Mouse (Mus musculus): Measurements from ENCODE around the gene Mtfp1. TPM values are rescaled to one million over a fixed set of nuclear protein-coding genes. Genes with fewer than 3 reads are reported as not detected.

The Mtfp1 gene
- total RNA-seq, 1 experiment from 2014 or later: 16.0 TPM

DNA sequence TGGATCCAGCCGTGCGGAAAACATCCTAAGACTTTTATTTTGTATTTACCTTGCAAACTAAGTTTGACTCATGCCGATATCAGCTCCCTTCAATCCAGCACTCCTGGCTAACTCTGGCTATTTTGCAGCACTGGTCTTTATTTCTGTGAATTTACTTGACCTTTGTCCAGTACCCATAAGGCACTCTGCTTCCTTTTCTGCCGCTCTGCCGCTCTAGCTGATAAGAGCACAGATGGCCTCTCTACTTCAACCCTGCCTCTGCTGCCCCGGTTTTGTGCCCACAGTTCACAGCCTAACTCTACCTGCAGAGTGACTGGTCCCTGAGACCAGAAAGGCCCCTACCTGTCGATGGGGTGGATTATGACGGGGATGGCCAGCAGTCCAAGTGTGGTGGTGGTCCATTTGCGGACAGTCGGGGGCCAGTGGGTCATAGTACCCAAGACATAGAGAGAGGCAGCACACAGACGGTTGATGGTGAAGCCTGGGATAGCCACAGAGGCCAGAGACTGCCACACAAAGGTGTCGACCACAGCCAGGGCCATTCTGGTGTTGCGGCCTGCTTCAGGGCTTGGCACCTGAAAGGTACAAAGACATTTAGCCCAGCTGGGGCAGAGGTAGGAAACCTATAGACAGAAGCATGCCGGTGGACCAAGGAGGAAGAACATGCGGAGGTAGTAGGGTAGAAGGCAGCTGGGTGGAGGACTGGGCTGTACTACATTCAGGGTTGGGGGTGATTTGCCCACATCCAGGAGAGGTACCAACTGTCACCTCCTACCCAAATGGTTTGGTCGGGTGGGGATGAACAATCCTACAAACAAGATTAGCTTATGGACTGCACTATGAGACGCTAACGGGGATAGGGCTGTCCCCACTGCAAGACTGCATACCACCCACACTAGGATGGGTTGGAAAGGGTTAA, 1.5 kb downstream of the Mtfp1 start:
- ATAC-seq (replicated peaks; ENCODE audit: low read depth, poor library complexity, severe bottlenecking): no peak

GRCm38 (mm10) chr11:4087267-4087666, 8.0 kb downstream of the Mtfp1 start:
- ATAC-seq (replicated peaks; ENCODE audit: low read depth, poor library complexity, severe bottlenecking): no peak

DNA sequence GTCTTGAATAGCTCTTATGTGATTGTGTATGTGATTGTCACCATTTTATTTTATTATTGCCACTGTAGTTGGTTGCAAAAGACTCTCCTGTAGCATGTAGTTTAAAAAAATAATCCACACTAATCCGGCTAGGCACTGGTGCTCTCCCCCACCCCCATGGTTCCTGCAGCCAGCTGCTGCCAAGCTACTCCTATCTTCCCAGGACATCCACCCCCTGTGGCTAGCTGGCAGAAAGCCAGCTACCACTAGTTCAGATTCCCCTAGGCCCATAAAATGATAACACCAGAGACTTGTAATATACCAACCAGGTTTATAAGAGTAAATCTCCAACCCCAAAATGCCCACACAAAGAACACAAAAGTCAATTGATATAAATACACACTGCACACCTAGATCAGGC, 9.0 kb downstream of the Mtfp1 start:
- ATAC-seq (replicated peaks; ENCODE audit: low read depth, poor library complexity, severe bottlenecking): peak; percentile 69

GRCm38 (mm10) chr11:4083316-4084078, 11.7 kb downstream of the Mtfp1 start:
- no peak for ATAC-seq (replicated peaks; ENCODE audit: low read depth, poor library complexity, severe bottlenecking)

GRCm38 (mm10) chr11:4080219-4080618, 15.0 kb downstream of the Mtfp1 start:
- peak; percentile 91 for ATAC-seq (replicated peaks; ENCODE audit: low read depth, poor library complexity, severe bottlenecking)

DNA sequence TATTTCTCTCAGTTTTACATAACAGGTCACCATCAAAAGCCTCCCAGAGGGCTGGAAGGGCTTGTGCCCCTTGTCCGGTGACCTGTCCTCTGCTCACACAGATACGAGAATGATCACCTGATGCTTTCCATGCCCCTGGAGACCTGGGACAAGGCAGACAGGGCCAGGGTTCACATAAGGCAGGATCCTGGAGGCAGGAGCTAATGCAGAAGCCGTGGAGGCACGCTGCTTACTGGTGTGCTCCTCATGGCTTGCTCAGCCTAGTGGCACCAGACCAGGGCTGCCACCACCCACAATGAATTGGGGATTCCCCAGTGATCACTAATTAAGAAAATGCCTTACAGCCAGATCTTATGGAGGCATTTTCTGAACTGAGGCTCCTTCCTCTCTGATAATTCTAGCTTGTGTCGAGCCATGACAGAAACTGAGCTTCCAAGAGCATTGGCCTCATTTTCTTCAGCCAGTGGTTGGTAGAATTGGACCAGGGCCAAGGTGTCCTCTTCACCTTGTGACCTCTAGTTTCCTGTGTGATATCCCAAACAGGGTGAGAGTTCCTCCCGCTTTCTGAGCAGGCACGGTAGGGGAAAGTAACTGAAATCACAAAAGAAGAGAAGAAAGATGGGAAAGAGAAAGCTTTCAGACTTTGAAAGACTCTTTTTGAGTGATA, 16.8 kb downstream of the Mtfp1 start:
- no peak for ATAC-seq (replicated peaks; ENCODE audit: low read depth, poor library complexity, severe bottlenecking)

DNA sequence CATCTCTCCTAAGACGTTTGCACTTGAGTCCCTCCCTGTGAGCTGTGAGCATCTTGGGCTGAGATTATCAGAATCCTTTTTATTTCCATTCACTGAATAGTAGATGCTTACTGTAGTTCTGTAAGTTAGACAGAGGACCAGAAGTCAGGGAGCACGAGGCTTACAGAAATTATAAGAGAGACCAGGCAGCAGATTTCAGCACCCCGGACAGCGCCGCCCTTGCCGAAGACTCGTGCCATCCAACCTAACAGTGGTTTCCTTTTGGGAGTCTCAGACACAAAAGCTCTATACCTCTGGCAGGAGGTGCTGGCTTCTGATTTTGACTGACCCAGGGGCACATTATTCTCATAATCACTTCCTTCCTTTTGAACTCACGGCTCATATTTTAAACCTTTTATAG, 18.6 kb downstream of the Mtfp1 start:
- ATAC-seq (replicated peaks; ENCODE audit: low read depth, poor library complexity, severe bottlenecking): 0 out of 2 replicates have a peak, but pooled peaks have one; percentile 60

- no peak for ATAC-seq (replicated peaks; ENCODE audit: low read depth, poor library complexity, severe bottlenecking)
These were observed 25.6 kb downstream of the Mtfp1 start for GRCm38 (mm10) chr11:4069664-4070063.

DNA sequence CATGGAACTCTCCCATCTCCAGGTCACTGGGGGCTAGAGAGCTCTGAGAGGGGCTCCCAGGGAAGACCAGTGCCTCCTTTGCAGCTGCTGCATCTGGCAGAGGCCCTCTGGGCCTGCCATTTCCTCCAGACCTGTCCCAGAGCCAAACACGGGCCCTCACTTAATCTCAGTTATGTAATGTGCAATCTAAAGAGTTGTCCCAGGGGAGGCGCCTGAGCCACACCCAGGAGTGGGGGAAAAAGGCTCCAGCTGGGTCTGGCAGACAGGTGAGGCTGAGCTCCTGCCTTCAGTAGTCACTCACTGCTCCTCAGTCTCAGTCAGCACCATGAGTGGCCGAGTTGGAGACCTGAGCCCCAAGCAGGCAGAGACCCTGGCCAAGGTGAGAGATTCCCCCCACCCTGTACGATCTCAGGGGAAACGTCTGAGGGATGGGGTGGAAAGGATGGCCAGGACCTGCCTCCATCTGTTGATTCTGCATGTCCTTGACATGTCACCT, 30.6 kb downstream of the Mtfp1 start, which contains the start of gene Sec14l3:
TSS of gene Sec14l3 (plus strand) at position 215 of the 496 bp plus-strand sequence.
- no peak for ATAC-seq (replicated peaks; ENCODE audit: low read depth, poor library complexity, severe bottlenecking)

DNA sequence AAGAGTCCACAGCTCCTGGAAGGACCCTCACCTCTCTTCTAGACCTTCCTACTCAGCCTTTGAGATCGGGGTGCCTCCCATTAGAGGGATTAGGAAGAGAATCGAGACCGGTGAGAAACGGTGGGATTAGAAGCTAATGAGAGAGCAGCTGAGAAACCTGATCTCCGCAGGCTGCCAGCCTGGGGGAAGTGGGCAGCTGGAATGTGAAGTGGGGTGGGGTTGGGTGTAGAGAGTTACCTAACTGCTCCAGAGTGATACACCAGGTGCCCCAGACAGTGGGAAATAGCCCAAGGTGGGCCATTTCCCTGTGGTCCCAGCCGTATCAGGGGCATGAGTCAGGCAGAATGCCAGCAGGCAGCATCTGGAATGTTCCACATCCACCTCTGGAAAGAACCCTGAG, 32.3 kb downstream of the Mtfp1 start:
- no peak for ATAC-seq (replicated peaks; ENCODE audit: low read depth, poor library complexity, severe bottlenecking)

DNA sequence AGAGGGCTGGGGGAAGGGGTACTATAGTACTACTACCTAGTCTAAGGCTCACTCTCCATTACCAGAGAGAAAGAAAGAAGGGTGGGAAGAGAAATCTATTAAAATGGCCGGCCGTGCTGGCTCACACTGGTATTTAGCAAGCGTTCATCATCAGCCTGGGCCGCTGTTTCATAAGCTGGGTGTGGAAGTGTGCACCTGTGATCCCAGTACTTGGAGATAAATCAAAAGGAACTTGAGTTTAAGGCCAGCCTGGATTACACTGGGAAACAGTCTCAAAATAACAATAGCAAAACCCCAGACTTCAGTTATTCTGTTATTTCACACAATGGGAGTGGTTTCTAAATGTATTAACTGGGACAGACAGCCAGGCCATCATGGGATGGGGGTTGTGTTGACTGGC, 32.7 kb downstream of the Mtfp1 start:
- no peak for ATAC-seq (replicated peaks; ENCODE audit: low read depth, poor library complexity, severe bottlenecking)

GRCm38 (mm10) chr11:4060866-4061575, 34.2 kb downstream of the Mtfp1 start:
- ATAC-seq (replicated peaks; ENCODE audit: low read depth, poor library complexity, severe bottlenecking): no peak

DNA sequence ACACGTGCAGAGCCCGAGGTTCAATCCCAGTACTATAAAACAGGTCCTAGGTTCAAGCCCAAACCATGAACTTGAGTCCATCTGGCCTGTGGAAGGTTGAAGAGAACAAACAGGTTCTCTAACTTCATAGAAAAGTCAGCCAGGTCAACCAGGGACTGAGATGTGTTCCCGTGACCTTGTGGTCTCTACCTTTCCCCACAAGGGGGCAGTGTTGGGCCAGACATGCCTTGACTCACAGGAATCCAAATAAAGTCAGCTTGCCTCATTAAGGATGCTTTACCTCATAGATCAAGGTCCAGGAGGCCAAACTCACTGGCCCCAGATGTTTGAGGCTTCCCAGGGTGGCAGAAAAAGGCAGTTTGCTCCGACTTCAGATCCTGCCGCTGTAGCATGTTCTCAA, 41.7 kb downstream of the Mtfp1 start:
- peak; percentile 79 for ATAC-seq (replicated peaks; ENCODE audit: low read depth, poor library complexity, severe bottlenecking)

DNA sequence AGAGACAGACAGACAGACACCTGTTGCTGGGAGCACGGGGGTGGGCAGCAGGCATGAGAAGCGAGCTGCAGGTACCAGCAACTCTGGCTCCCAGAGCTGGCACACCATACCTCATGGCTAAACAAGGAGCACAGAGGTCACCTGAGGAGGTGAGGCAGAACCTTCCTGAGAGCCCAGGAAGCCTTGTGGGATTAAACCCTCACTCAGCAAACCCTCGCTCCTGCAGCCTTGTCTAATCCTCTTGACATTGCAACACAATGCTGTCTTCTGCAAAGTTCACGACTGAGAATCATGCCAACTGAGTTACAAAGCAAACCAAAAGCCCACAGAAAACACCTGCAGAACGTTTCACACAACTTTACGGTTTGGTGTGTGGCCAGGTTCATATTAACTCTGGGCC, 46.8 kb downstream of the Mtfp1 start:
- ATAC-seq (replicated peaks; ENCODE audit: low read depth, poor library complexity, severe bottlenecking): no peak

- ATAC-seq (replicated peaks; ENCODE audit: low read depth, poor library complexity, severe bottlenecking): no peak
These were observed 47.5 kb downstream of the Mtfp1 start for GRCm38 (mm10) chr11:4047766-4048165.

- ATAC-seq (replicated peaks; ENCODE audit: low read depth, poor library complexity, severe bottlenecking): no peak
These were observed 48.7 kb downstream of the Mtfp1 start for GRCm38 (mm10) chr11:4046526-4046925.

DNA sequence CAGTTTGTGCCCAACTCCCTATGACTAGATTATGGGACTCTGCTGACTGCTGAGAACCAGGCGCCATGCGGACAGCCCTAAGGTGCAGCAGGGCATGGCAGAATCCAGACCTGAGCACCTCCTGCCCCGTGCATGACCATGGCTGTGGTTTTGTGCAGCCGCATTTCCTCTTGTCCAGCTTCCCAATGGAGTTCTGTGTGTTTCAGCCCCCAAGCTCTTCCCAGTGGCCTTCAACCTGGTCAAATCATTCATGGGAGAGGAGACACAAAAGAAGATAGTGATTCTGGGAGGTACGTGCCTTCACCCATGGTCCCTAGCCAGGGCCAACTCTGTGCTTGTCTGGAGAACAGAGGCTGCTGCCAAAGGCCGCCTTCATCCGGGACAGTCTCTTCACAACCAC, 52.2 kb downstream of the Mtfp1 start:
- no peak for ATAC-seq (replicated peaks; ENCODE audit: low read depth, poor library complexity, severe bottlenecking)

All from common myeloid progenitor, adult 5-6 weeks (primary cell).